Mouse (Mus musculus) hindbrain, embryonic 13.5 days (tissue): ENCODE results near the gene Wdr81. TPM values are rescaled to one million over a fixed set of nuclear protein-coding genes. Genes with fewer than 3 reads are reported as not detected.
A peak's percentile ranks its signal among the peaks of the same experiment; 100 is the strongest.

Experiments
- ATAC-seq: fragments of 200-750 bp; cut with Nextera tagmentation; 2 replicates; pipeline ENCODE4 v1.8.0; 2017; ENCODE audit warnings: moderate TSS enrichment; ENCODE audit not compliant: low FRiP score
- H3K27ac ChIP-seq: fragments of 300-500 bp; sonication (generic); 2 replicates; pipeline ENCODE4 v1.5.1; 2015; ENCODE audit warnings: inconsistent platforms, mild to moderate bottlenecking, moderate library complexity
- H3K27me3 ChIP-seq: fragments of 300-500 bp; sonication (generic); 2 replicates; pipeline ENCODE4 v1.6.1; 2015; ENCODE audit warnings: mild to moderate bottlenecking, inconsistent platforms
- H3K36me3 ChIP-seq: fragments of 300-500 bp; sonication (generic); 2 replicates; pipeline ENCODE4 v1.6.1; 2015; ENCODE audit warnings: mild to moderate bottlenecking, inconsistent platforms
- H3K4me1 ChIP-seq: fragments of 300-500 bp; sonication (generic); replicated peaks from 2 replicates; pipeline ENCODE4 v1.6.1; 2015; ENCODE audit warnings: inconsistent platforms
- H3K4me2 ChIP-seq: fragments of 300-500 bp; sonication (generic); 2 replicates; pipeline ENCODE4 v1.6.1; 2015; ENCODE audit warnings: inconsistent platforms, mild to moderate bottlenecking, moderate library complexity
- H3K4me3 ChIP-seq: fragments of 300-500 bp; sonication (generic); 2 replicates; pipeline ENCODE4 v1.5.1; 2015; ENCODE audit warnings: mild to moderate bottlenecking, inconsistent platforms
- H3K9ac ChIP-seq: fragments of 300-500 bp; sonication (generic); 2 replicates; pipeline ENCODE4 v1.6.1; 2015; ENCODE audit warnings: mild to moderate bottlenecking, inconsistent platforms
- H3K9me3 ChIP-seq: fragments of 300-500 bp; sonication (generic); 2 replicates; pipeline ENCODE4 v1.6.1; 2016; ENCODE audit warnings: inconsistent platforms
- WGBS: fragments of 180-500 bp; shearing (Covaris S2); methylation state at CpG from one replicate; pipeline ENCODE4 v1.1.7; 2015; 5-methylcytosine and 5-hydroxymethylcytosine counted together
- microRNA counts: library from miRNA; unstranded; fragments of <30 nt; microRNA quantifications from one replicate; lab custom pipeline; 2016
- microRNA-seq: library from miRNA; unstranded; fragments of <30 nt; microRNA quantifications from one replicate; pipeline ENCODE4, GENCODE M21; 2016
- polyA plus RNA-seq: library from polyadenylated mRNA; unstranded; fragments of >200 nt; fragmentation: Nextera tagmentation; extraction: Ambion mirVana; gene quantifications from 2 replicates; pipeline ENCODE4 v1.2.1, GENCODE M21; 2015

Wdr81 gene
- polyA plus RNA-seq, 1 experiment from 2014 or later, result 6.2 TPM

DNA sequence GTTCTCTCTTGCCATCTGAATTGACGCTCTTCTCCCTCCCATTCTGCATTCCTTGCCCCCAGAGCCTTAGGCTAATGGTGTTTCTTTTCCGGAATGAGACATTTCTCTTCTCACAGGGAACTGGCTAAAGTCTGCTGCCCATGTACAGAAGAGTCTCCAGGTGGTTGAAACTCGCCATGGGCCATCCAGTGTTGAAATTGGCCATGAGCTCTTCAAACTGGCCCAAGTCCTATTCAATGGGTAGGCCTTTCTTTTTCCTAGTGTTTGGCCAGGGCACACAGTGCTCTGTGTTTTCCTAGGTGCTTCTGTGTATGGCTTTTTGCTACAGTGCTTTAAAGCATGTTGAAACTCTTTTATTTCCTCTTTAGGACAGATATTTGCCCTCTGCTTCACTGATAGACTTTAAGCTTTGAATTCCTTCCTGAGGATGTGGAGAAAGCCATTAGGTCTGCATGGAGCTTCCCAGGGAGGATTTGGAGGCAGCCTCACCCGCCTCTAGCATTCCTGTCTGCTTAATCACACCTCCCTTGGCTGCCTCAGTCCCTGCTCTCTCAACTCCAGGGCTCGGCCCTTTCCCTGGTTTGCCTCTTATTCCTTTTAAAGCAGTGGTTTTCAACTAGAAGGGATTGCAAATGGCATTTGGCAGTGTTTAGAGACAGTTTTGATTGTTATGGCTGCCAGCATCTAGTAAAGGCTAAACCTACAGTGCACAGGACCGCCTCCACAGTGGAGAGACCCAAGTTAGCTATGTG lies 51.0 kb downstream of the Wdr81 start:
- no peak for ATAC-seq
- no peak overlapping the region for H3K27ac ChIP-seq
- H3K36me3 ChIP-seq, result peaks cover 7% of the 10 kb centered on the region; the same call in 1 of the 2 replicates
- H3K9ac ChIP-seq, result no peak overlapping the region
- H3K9me3 ChIP-seq, result no peaks in the 10 kb centered on the region
- no peak overlapping the region for H3K4me3 ChIP-seq
- H3K4me2 ChIP-seq, result no peak overlapping the region
- peaks cover 8% of the 10 kb centered on the region; the same call in 1 of the 2 replicates for H3K4me1 ChIP-seq
- H3K27me3 ChIP-seq, result no peaks in the 10 kb centered on the region
- 80% methylated on average over 6 of the region's 6 CpGs for WGBS

DNA sequence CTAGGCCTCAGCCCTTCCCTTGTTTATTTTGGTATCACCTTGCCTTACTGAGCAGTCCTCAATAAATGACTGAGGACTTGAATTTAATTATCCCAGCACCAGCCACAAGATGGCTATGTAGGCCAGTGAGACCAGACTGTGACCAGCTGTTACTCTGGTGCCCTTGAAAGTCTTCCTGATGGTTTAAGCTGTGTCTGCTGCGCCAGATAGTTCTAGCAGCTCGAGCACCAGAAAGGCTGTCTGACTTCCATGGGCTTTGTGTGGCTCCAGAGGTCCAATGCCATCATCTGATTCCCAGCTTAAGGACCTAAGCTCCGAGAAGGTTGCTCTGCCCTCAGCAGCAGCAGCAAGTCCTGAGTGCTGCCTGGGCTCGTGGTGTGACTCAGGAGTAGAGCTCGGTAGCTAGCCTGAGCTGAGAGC lies 52.2 kb downstream of the Wdr81 start:
- peak; percentile 46; the same call in 1 of the 2 replicates for ATAC-seq
- H3K27ac ChIP-seq, result no peak overlapping the region
- 66% methylated on average over 5 of the region's 5 CpGs for WGBS

GRCm38 (mm10) chr11:75400099-75400498 lies 54.4 kb downstream of the Wdr81 start:
- H3K9me3 ChIP-seq, result no peaks in the 10 kb centered on the region
- ATAC-seq, result no peak
- H3K9ac ChIP-seq, result no peak overlapping the region

More for the DNA sequence above, 52.2 kb downstream of the Wdr81 start:
- Histone ChIP-seq H3K4me1 (peaks cover 8% of the 10 kb centered on the region; the same call in 1 of the 2 replicates), H3K4me2 (no peak overlapping the region), H3K27me3 (no peaks in the 10 kb centered on the region), H3K9me3 (no peaks in the 10 kb centered on the region), H3K9ac (no peak overlapping the region), H3K4me3 (no peak overlapping the region), H3K36me3 (peaks cover 7% of the 10 kb centered on the region; the same call in 1 of the 2 replicates)

GRCm38 (mm10) chr11:75399411-75399841 lies 55.1 kb downstream of the Wdr81 start:
- no peaks in the 10 kb centered on the region for H3K27me3 ChIP-seq
- H3K4me1 ChIP-seq, result peaks cover 8% of the 10 kb centered on the region; the same call in 1 of the 2 replicates
- H3K9ac ChIP-seq, result peak overlapping the region; percentile 46; the same call in 1 of the 2 replicates
- H3K4me3 ChIP-seq, result no peak overlapping the region
- no peak overlapping the region for H3K4me2 ChIP-seq
- H3K27ac ChIP-seq, result no peak overlapping the region
- WGBS, result 86% methylated on average over 11 of the region's 11 CpGs
- ATAC-seq, result no peak
- H3K36me3 ChIP-seq, result 0 out of 2 replicates have a peak, but pooled peaks cover 7% of the 10 kb centered on the region
- H3K9me3 ChIP-seq, result no peaks in the 10 kb centered on the region

More at GRCm38 (mm10) chr11:75400099-75400498, 54.4 kb downstream of the Wdr81 start:
- H3K4me1 ChIP-seq, result peaks cover 8% of the 10 kb centered on the region; the same call in 1 of the 2 replicates
- H3K4me2 ChIP-seq, result no peak overlapping the region
- H3K4me3 ChIP-seq, result no peak overlapping the region
- WGBS, result 68% methylated on average over 9 of the region's 9 CpGs
- no peaks in the 10 kb centered on the region for H3K27me3 ChIP-seq
- H3K27ac ChIP-seq, result no peak overlapping the region; the same call in 1 of the 2 replicates
- peaks cover 7% of the 10 kb centered on the region; the same call in 1 of the 2 replicates for H3K36me3 ChIP-seq

DNA sequence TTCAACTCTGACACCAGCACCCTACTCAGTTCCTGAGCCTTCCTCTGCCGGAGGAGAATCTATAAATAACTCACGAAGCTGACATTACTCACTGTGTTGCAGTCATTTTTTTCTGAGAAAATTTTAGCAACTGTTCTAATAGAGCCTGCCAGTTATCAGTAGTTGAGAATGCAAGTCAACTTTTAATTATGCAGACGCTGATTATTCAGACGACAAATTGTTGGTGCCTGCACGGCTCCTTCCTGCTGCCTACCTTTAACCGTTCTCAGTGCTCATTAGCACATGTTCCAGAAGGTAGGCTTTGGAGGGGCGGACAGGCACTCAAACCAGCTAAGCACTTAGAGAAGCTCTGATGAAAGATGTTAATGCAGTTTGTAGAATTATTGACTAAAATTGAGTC lies 57.1 kb downstream of the Wdr81 start:
- no peaks in the 10 kb centered on the region for H3K9me3 ChIP-seq

DNA sequence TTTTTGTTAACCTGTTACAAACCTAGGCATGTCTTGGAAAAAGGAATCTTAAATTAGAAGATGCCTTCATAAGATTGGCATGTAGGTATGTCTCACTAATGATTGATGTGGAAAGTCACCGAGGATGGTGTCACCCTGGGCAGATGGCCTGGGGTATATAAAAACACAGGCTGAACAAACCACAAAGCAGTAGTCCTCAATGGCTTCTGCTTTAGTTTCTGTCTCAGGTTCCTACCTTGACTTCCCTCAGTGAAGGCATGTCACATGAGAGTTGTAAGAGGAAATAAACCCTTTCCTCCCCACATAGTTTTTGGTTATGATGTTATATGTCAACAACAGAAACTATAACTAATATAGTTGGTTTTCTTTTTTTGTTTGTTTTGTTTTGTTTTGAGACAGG lies 58.9 kb downstream of the Wdr81 start:
- WGBS, result 85% methylated on average over 1 of the region's 1 CpGs
- Histone ChIP-seq H3K4me3 (no peak overlapping the region), H3K4me1 (0 out of 2 replicates have a peak, but pooled peaks cover 6% of the 10 kb centered on the region), H3K27ac (no peak overlapping the region), H3K4me2 (no peak overlapping the region), H3K9ac (no peak overlapping the region), H3K9me3 (no peaks in the 10 kb centered on the region), H3K27me3 (no peaks in the 10 kb centered on the region), H3K36me3 (0 out of 2 replicates have a peak, but pooled peaks cover 4% of the 10 kb centered on the region)
- ATAC-seq, result no peak

More for the DNA sequence above, 57.1 kb downstream of the Wdr81 start:
- no peak for ATAC-seq
- no peak overlapping the region for H3K9ac ChIP-seq
- H3K4me3 ChIP-seq, result no peak overlapping the region
- no peak overlapping the region for H3K4me2 ChIP-seq
- H3K27me3 ChIP-seq, result no peaks in the 10 kb centered on the region
- no peak overlapping the region for H3K27ac ChIP-seq
- H3K36me3 ChIP-seq, result 0 out of 2 replicates have a peak, but pooled peaks cover 7% of the 10 kb centered on the region
- 79% methylated on average over 7 of the region's 7 CpGs for WGBS
- peaks cover 8% of the 10 kb centered on the region; the same call in 1 of the 2 replicates for H3K4me1 ChIP-seq

MicroRNAs within 50 kb of the gene (microRNA counts, 519-probe panel; counts per million panel counts)
- 4,957 counts per million, percentile 85 among the panel's probes with 10 or more counts for microRNA mmu-miR-22 (lab: Ali Mortazavi, UCI)

Small RNA genes lying within 50 kb of the gene (microRNA-seq; reads per million reads assigned to microRNA genes)
- 2,899 reads per million, percentile 85 among the genes with 10 or more reads in this experiment for gene Mir22

Other genes starting within 250 kb of the Wdr81 start
- gene Rpa1, start 106.4 kb downstream of the Wdr81 start, polyA plus RNA-seq, result 58.8 and 63.6 TPM in 2 replicates
- gene Smyd4, start 106.3 kb downstream of the Wdr81 start, polyA plus RNA-seq, result 16.9 and 17.6 TPM in 2 replicates
- 55.4 and 63.1 TPM in 2 replicates for gene Serpinf1, start 32.0 kb downstream of the Wdr81 start, polyA plus RNA-seq
- gene Serpinf2, start 15.1 kb downstream of the Wdr81 start, polyA plus RNA-seq, result 0.12 TPM in 1 of 2 replicates, not detected in the other
- 2.7 and 3.4 TPM in 2 replicates for gene Tlcd2, start 7.0 kb upstream of the Wdr81 start, polyA plus RNA-seq
- gene Prpf8, start 32.1 kb upstream of the Wdr81 start, polyA plus RNA-seq, result 49.2 and 51.8 TPM in 2 replicates
- 1.4 and 1.5 TPM in 2 replicates for gene Rilp, start 55.4 kb upstream of the Wdr81 start, polyA plus RNA-seq
- gene Scarf1, start 58.8 kb upstream of the Wdr81 start, polyA plus RNA-seq, result 4.6 and 4.8 TPM in 2 replicates
- 19.7 and 21.0 TPM in 2 replicates for gene Slc43a2, start 77.0 kb upstream of the Wdr81 start, polyA plus RNA-seq
- gene Pitpna, start 133.4 kb upstream of the Wdr81 start, polyA plus RNA-seq, result 94.8 and 101 TPM in 2 replicates
- 38.8 and 41.2 TPM in 2 replicates for gene Inpp5k, start 176.3 kb upstream of the Wdr81 start, polyA plus RNA-seq
- 8.8 and 9.6 TPM in 2 replicates for gene Myo1c, start 195.8 kb upstream of the Wdr81 start, polyA plus RNA-seq
- gene Crk, start 224.5 kb upstream of the Wdr81 start, polyA plus RNA-seq, result 120 TPM in 2 replicates